Mouse (Mus musculus) mouse trophoblast stem cell (cell line): ENCODE results near the gene Slmap.

Source experiments
- in situ Hi-C, 2 experiments: fragments of 300-500 bp; cut with MseI, MboI; formaldehyde crosslinking; loops; 2 replicates in 1 of 2; 3 replicates in 1 of 2; pipeline ENCODE4 v1.15.1; 2025

Slmap gene

GRCm38 (mm10) chr14:26467974-26468373 is 66.8 kb downstream of the Slmap start:
- in situ Hi-C loops: no loop called here

- in situ Hi-C loops: no loop called here
Observed at GRCm38 (mm10) chr14:26466544-26467125, 68.1 kb downstream of the Slmap start.

- in situ Hi-C loops: no loop called here
Observed at GRCm38 (mm10) chr14:26465898-26466297, 68.8 kb downstream of the Slmap start.

- in situ Hi-C loops: no loop called here
Observed at GRCm38 (mm10) chr14:26459516-26459915, 75.2 kb downstream of the Slmap start.

GRCm38 (mm10) chr14:26454851-26455250 is 79.9 kb downstream of the Slmap start:
- in situ Hi-C loops: no loop called here

GRCm38 (mm10) chr14:26450036-26450800 is 84.5 kb downstream of the Slmap start:
- in situ Hi-C loops: no loop called here

- in situ Hi-C loops: no loop called here
Observed at GRCm38 (mm10) chr14:26448581-26448980, 86.2 kb downstream of the Slmap start.

- in situ Hi-C loops: no loop called here
Observed at GRCm38 (mm10) chr14:26447223-26447622, 87.5 kb downstream of the Slmap start.

- in situ Hi-C loops: no loop called here
Observed at GRCm38 (mm10) chr14:26446538-26446937, 88.2 kb downstream of the Slmap start.

- in situ Hi-C loops: no loop called here
Observed at GRCm38 (mm10) chr14:26442534-26442933, 92.2 kb downstream of the Slmap start.

GRCm38 (mm10) chr14:26441041-26441812 is 93.5 kb downstream of the Slmap start:
- in situ Hi-C loops: no loop called here

- in situ Hi-C loops: no loop called here
Observed at GRCm38 (mm10) chr14:26439996-26440395, 94.7 kb downstream of the Slmap start.

GRCm38 (mm10) chr14:26437771-26438170 is 97.0 kb downstream of the Slmap start:
- in situ Hi-C loops: no loop called here

- in situ Hi-C loops: no loop called here
Observed at GRCm38 (mm10) chr14:26436304-26436703, 98.4 kb downstream of the Slmap start.

- in situ Hi-C loops: no loop called here
Observed at GRCm38 (mm10) chr14:26432320-26432719, 102.4 kb downstream of the Slmap start.

GRCm38 (mm10) chr14:26431919-26432318 is 102.8 kb downstream of the Slmap start:
- in situ Hi-C loops: no loop called here

- in situ Hi-C loops: no loop called here
Observed at GRCm38 (mm10) chr14:26420231-26420630, 114.5 kb downstream of the Slmap start.

- in situ Hi-C loops: no loop called here
Observed at GRCm38 (mm10) chr14:26417956-26418355, 116.8 kb downstream of the Slmap start.

- in situ Hi-C loops: no loop called here
Observed at GRCm38 (mm10) chr14:26417088-26417487, 117.6 kb downstream of the Slmap start.

GRCm38 (mm10) chr14:26413581-26413980 is 121.2 kb downstream of the Slmap start:
- in situ Hi-C loops: no loop called here

- in situ Hi-C loops: no loop called here
Observed at GRCm38 (mm10) chr14:26406746-26407145, 128.0 kb downstream of the Slmap start.

GRCm38 (mm10) chr14:26398508-26399160 is 136.1 kb downstream of the Slmap start:
- in situ Hi-C loops: no loop called here
